Mouse (Mus musculus) bone marrow, adult 2 months (tissue): ENCODE measurements around the gene Irx5. TPM values are rescaled to one million over a fixed set of nuclear protein-coding genes. Genes with fewer than 3 reads are reported as not detected.

Experiments
- H3K27ac ChIP-seq: fragments of 200-500 bp; 2 replicates; pipeline ENCODE4 v1.5.1; 2012; ENCODE audit warnings: low read depth, mild to moderate bottlenecking, control low read depth, inconsistent platforms, low read length; ENCODE audit not compliant: control insufficient read depth, poor library complexity, insufficient read depth
- H3K4me1 ChIP-seq: fragments of 200-500 bp; 2 replicates; pipeline ENCODE4 v1.6.1; 2011; ENCODE audit warnings: low read length; ENCODE audit not compliant: control insufficient read depth, insufficient read depth
- H3K4me3 ChIP-seq: fragments of 200-500 bp; replicated peaks from 2 replicates; pipeline ENCODE3; 2011; ENCODE audit warnings: mild to moderate bottlenecking, low read depth, low read length, control low read depth; ENCODE audit not compliant: control insufficient read depth
- CTCF ChIP-seq: fragments of 200-500 bp; IDR thresholded peaks from 2 replicates; pipeline ENCODE4 v1.5.1; 2011; ENCODE audit warnings: low read length, control low read depth; ENCODE audit not compliant: control insufficient read depth, insufficient read depth
- POLR2A ChIP-seq: fragments of 200-500 bp; IDR thresholded peaks from 2 replicates; pipeline ENCODE4 v1.6.1; 2011; ENCODE audit warnings: low read depth, mild to moderate bottlenecking, control low read depth, low read length, borderline replicate concordance; ENCODE audit not compliant: control insufficient read depth
- WGBS: fragments of 180-500 bp; shearing (Covaris S2); methylation state at CpG from one replicate; pipeline ENCODE4 v1.1.7; 2018; 5-methylcytosine and 5-hydroxymethylcytosine counted together
- polyA plus RNA-seq: library from polyadenylated mRNA; stranded (reverse); fragments of >200 nt; gene quantifications from 2 replicates; pipeline ENCODE4 v1.2.4, GENCODE M21; 2011; ENCODE audit warnings: low replicate concordance; ENCODE audit not compliant: missing spikeins, insufficient read depth, insufficient read length

The Irx5 gene
- polyA plus RNA-seq, 1 experiment: not detected

GRCm38 (mm10) chr8:92380571-92380970 lies 23.1 kb downstream of the Irx5 start:
- 41% methylated on average over 2 of the region's 2 CpGs for WGBS
- TF ChIP-seq POLR2A (no peak), CTCF (0 out of 2 replicates have a peak, but pooled peaks have one; percentile 19)
- Histone ChIP-seq H3K4me1 (no peaks in the 10 kb centered on the region), H3K4me3 (no peak overlapping the region), H3K27ac (no peak overlapping the region)

DNA sequence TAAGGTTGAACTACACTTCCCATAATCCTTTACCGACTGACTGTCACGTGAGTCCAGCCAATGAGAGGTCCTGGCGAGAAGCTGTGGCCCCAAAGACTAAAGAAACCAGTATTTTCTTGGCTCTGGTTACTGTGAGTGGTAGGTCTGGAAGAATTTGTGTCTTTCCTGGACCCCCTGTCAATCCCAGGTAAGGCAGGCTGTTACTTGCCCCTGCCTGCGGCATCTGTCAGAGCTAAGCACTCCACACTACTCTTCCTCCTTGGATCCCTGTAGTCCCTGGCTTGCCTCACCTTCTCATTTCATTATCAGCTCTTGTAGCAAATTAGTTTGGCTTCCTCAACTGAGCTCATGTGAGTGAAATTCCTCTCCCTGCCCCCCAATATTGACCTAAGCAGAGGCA lies 30.5 kb downstream of the Irx5 start:
- Histone ChIP-seq H3K27ac (no peak overlapping the region), H3K4me3 (no peak overlapping the region), H3K4me1 (no peaks in the 10 kb centered on the region)
- 79% methylated on average over 4 of the region's 4 CpGs for WGBS
- TF ChIP-seq POLR2A (no peak), CTCF (no peak)

- WGBS: 73% methylated on average over 2 of the region's 2 CpGs
- TF ChIP-seq CTCF (no peak), POLR2A (no peak)
- no peak overlapping the region for H3K27ac ChIP-seq
These were observed 46.8 kb downstream of the Irx5 start for GRCm38 (mm10) chr8:92404218-92404617.

DNA sequence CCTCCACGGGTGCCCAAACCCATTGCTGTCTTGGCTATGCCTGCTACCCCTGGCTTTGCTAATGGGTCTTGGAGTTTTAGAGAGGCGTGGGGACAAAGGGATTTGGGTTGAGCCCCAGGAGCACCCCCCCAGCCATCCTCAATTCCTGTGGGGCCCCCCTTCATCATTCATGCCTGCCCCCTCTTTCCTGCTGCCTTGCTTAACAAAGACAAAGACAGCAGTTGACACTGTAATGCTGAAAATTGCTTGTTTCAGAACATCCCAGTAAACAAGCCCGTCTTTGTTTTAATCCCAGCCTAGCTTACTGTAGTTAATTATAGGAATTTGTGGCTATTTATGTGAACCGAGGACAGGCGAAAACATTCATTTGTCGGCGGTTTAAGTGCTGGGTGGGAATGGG lies 50.7 kb downstream of the Irx5 start:
- no peak overlapping the region for H3K27ac ChIP-seq
- TF ChIP-seq CTCF: no peak
- no peak for TF ChIP-seq POLR2A
- 76% methylated on average over 7 of the region's 7 CpGs for WGBS
- H3K4me1 ChIP-seq: no peaks in the 10 kb centered on the region
- H3K4me3 ChIP-seq: no peak overlapping the region

More at GRCm38 (mm10) chr8:92404218-92404617, 46.8 kb downstream of the Irx5 start:
- Histone ChIP-seq H3K4me3 (no peak overlapping the region), H3K4me1 (no peaks in the 10 kb centered on the region)

DNA sequence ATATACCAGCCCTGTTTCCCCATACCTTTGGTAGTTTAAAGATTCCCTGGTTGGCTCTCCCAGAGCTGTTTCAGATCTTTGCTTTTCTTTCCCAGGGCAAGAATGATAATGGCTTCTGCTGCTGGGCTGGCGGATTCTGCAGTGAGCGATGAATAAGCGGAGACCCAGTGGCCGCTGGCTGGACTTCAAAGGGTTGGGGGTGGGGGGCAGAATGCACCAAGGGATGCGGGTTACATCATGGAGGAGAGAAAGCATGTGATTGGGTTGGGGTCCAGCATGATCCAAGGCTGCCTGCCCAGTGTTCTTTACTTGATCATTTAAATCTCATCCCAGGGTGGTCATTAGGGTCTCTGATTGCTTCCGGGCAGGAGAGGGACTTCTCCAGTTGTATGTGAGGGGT lies 56.2 kb downstream of the Irx5 start:
- Histone ChIP-seq H3K4me1 (no peaks in the 10 kb centered on the region), H3K27ac (no peak overlapping the region), H3K4me3 (no peak overlapping the region)
- TF ChIP-seq POLR2A (no peak), CTCF (no peak)
- WGBS: 88% methylated on average over 6 of the region's 6 CpGs

GRCm38 (mm10) chr8:92420666-92421065 lies 63.2 kb downstream of the Irx5 start:
- Histone ChIP-seq H3K4me3 (no peak overlapping the region), H3K27ac (no peak overlapping the region), H3K4me1 (no peaks in the 10 kb centered on the region)
- 86% methylated on average over 7 of the region's 7 CpGs for WGBS
- TF ChIP-seq POLR2A: no peak
- no peak for TF ChIP-seq CTCF
